Mouse (Mus musculus): ENCODE results near the gene Ccdc84. TPM values are rescaled to one million over a fixed set of nuclear protein-coding genes. Genes with fewer than 3 reads are reported as not detected.
"Not testable (repeated sequence)": the region's sequence is repeated elsewhere in the genome, so short reads cannot be mapped to it uniquely, and the experiment has no call there.

The Ccdc84 gene
- total and polyA plus RNA-seq, 3 experiments = 10.2 to 32.2 (median 23.7) TPM

DNA sequence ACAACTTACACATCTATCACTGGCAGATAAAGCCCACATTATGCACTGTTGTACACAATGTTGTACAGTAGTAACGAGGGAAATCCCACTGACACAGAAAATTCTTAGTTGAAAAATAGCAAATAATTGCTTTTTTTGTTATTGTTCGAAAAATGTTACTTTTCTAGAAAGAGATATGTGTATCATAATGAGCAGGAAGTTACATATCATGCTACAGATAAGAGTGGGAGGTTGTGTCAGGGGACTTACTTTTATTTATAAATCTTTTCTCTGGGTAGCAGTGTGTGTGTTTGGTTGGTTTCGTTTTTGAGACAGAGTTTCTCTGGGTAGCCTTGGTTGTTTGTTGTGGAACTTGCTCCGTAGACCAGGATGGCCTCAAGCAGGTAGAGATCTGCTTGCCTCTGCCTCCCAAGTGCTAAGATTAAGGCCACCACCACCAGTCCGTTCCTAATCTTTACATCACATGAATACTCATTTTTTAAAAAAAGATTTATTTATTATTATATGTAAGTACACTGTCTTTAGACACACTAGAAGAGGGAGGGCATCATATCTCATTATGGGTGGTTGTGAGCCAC, 40.1 kb downstream of the Ccdc84 start:
- DNase-seq (ENCODE audit: low spot score) = no peak
- Histone ChIP-seq H3K4me1 (ENCODE audit: insufficient read depth, low read depth, low read length) (peaks cover 35% of the 10 kb centered on the region), H3K9me3 (replicated peaks) (no peaks in the 10 kb centered on the region), H3K4me3 (ENCODE audit: low read depth, low read length) (peak overlapping the region; percentile 82), H3K36me3 (replicated peaks) (peaks cover 41% of the 10 kb centered on the region), H3K27me3 (ENCODE audit: insufficient read depth, low read length) (no peaks in the 10 kb centered on the region)
- no peak for TF ChIP-seq TAL1 (conservative IDR thresholded peaks at IDR 0.05; ENCODE audit: low read depth, low read length)
- TF ChIP-seq GATA2 (IDR thresholded peaks at IDR 0.05; ENCODE audit: borderline replicate concordance, low read depth, low read length) = no peak
- no peak for TF ChIP-seq POLR2AphosphoS5 (IDR thresholded peaks at IDR 0.05; ENCODE audit: insufficient replicate concordance, low read depth, low read length)
- TF ChIP-seq CTCF (IDR thresholded peaks at IDR 0.05; ENCODE audit: low read depth, low read length) = no peak
- no peak for TF ChIP-seq GATA1 (IDR thresholded peaks at IDR 0.05; ENCODE audit: borderline replicate concordance, low read length)
- ATAC-seq (ENCODE audit: extremely low read depth, insufficient number of reproducible peaks, low FRiP score, poor library complexity, severe bottlenecking) = no peak

DNA sequence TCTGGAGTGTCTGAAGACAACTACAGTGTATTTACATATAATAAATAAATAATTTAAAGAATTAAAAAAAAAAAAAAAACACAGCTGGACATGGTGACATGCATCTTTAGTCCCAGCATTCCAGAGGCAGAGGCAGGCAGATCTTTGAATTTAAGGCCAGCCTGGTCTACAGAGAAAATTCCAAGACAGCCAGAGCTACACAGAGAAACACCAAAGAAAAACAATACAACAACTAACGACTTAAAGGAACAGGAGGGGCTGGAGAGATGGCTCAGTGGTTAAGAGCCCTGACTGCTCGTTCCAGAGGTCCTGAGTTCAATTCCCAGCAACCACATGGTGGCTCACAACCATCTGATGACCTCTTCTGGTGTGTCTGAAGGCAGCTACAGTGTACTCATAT, 41.0 kb downstream of the Ccdc84 start:
- not testable (repeated sequence) for DNase-seq (ENCODE audit: low spot score); H3K4me3 ChIP-seq (ENCODE audit: low read depth, low read length); ATAC-seq (ENCODE audit: extremely low read depth, insufficient number of reproducible peaks, low FRiP score, poor library complexity, severe bottlenecking); H3K27me3 ChIP-seq (ENCODE audit: insufficient read depth, low read length); H3K9me3 ChIP-seq (replicated peaks)
- Histone ChIP-seq H3K36me3 (replicated peaks) (peaks cover 32% of the 10 kb centered on the region), H3K4me1 (ENCODE audit: insufficient read depth, low read depth, low read length) (peaks cover 32% of the 10 kb centered on the region)

DNA sequence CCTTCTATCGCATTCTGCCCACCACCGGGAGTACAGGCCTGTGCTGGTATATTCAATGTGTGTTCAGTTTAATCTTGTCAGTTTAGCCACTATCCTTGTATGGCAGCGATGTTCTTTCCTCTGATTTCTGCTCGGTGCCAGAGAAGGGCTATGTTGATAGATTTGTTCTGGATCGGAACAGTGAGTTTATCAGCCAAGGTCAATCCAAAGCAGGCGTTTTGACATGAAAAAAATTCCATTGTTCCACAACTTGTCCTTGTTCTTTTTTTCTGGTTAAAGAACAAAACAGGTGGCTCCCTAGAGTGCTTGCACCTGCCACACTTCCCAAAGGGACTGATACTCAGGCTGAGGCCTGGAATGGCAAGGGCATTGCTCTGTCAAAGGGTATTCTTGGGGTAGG, 42.2 kb downstream of the Ccdc84 start:
- peaks cover 20% of the 10 kb centered on the region for H3K36me3 ChIP-seq (replicated peaks)
- no peak overlapping the region for H3K4me3 ChIP-seq (ENCODE audit: low read depth, low read length)
- H3K4me1 ChIP-seq (ENCODE audit: insufficient read depth, low read depth, low read length) = peaks cover 22% of the 10 kb centered on the region
- no peaks in the 10 kb centered on the region for H3K27me3 ChIP-seq (ENCODE audit: insufficient read depth, low read length)
- ATAC-seq (ENCODE audit: extremely low read depth, insufficient number of reproducible peaks, low FRiP score, poor library complexity, severe bottlenecking) (no peak), DNase-seq (ENCODE audit: low spot score) (no peak)
- no peaks in the 10 kb centered on the region for H3K9me3 ChIP-seq (replicated peaks)
- TF ChIP-seq TAL1 (conservative IDR thresholded peaks at IDR 0.05; ENCODE audit: low read depth, low read length) (no peak), POLR2AphosphoS5 (IDR thresholded peaks at IDR 0.05; ENCODE audit: insufficient replicate concordance, low read depth, low read length) (no peak), GATA2 (IDR thresholded peaks at IDR 0.05; ENCODE audit: borderline replicate concordance, low read depth, low read length) (no peak), CTCF (IDR thresholded peaks at IDR 0.05; ENCODE audit: low read depth, low read length) (no peak), GATA1 (IDR thresholded peaks at IDR 0.05; ENCODE audit: borderline replicate concordance, low read length) (no peak)

DNA sequence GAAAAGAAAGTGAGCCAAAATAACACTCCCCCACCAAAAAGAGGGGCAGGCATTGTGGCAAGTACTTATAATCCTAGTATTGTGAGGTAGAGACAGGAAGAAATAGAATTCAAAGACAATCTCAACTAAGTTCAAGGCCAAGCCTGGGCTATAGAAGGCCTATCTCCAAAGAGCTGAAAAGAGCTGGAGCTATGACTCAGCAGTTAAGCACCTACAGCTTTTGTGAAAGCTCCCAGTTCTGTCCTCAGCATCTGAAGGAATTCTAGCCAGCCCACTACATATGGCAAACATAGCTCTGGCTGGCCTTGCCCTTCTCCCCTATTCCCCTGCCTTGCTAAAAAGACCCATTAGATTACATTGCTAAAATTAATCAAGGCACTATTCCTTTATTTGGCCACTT, 45.0 kb downstream of the Ccdc84 start:
- no peak for DNase-seq (ENCODE audit: low spot score)
- TF ChIP-seq POLR2AphosphoS5 (IDR thresholded peaks at IDR 0.05; ENCODE audit: insufficient replicate concordance, low read depth, low read length) (no peak), CTCF (IDR thresholded peaks at IDR 0.05; ENCODE audit: low read depth, low read length) (no peak), GATA1 (IDR thresholded peaks at IDR 0.05; ENCODE audit: borderline replicate concordance, low read length) (no peak), GATA2 (IDR thresholded peaks at IDR 0.05; ENCODE audit: borderline replicate concordance, low read depth, low read length) (no peak), TAL1 (conservative IDR thresholded peaks at IDR 0.05; ENCODE audit: low read depth, low read length) (no peak)
- H3K4me3 ChIP-seq (ENCODE audit: low read depth, low read length) = no peak overlapping the region
- H3K36me3 ChIP-seq (replicated peaks) = peaks cover 11% of the 10 kb centered on the region
- peaks cover 5% of the 10 kb centered on the region; the same call in 1 of the 2 replicates for H3K4me1 ChIP-seq (ENCODE audit: insufficient read depth, low read depth, low read length)
- ATAC-seq (ENCODE audit: extremely low read depth, insufficient number of reproducible peaks, low FRiP score, poor library complexity, severe bottlenecking) = no peak
- H3K9me3 ChIP-seq (replicated peaks) = no peaks in the 10 kb centered on the region
- H3K27me3 ChIP-seq (ENCODE audit: insufficient read depth, low read length) = no peaks in the 10 kb centered on the region

DNA sequence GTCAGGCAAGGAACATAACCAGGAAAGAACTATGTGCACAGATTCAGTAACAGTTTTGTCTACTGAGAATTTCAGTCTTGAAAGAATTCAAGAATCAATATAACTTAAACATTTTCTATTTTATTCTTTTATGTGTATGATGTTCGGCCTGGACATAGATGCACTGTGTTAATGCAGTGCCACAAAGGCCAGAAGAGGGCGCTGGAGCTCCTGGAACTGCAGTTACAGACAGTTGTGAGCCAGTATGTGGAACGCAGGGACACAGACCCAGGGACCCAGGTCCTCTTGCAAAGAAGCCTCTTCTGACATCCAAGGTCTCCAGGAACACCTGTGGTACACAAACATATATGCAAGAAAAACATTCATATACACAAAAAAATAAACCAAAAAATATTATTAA, 53.9 kb downstream of the Ccdc84 start:
- Histone ChIP-seq H3K4me3 (ENCODE audit: low read depth, low read length) (no peak overlapping the region), H3K27me3 (ENCODE audit: insufficient read depth, low read length) (no peaks in the 10 kb centered on the region), H3K36me3 (replicated peaks) (peaks cover 6% of the 10 kb centered on the region), H3K9me3 (replicated peaks) (no peaks in the 10 kb centered on the region), H3K4me1 (ENCODE audit: insufficient read depth, low read depth, low read length) (peaks cover 16% of the 10 kb centered on the region)
- ATAC-seq (ENCODE audit: extremely low read depth, insufficient number of reproducible peaks, low FRiP score, poor library complexity, severe bottlenecking) (no peak), DNase-seq (ENCODE audit: low spot score) (no peak)
- no peak for TF ChIP-seq CTCF (IDR thresholded peaks at IDR 0.05; ENCODE audit: low read depth, low read length)
- TF ChIP-seq POLR2AphosphoS5 (IDR thresholded peaks at IDR 0.05; ENCODE audit: insufficient replicate concordance, low read depth, low read length) = no peak
- TF ChIP-seq TAL1 (conservative IDR thresholded peaks at IDR 0.05; ENCODE audit: low read depth, low read length) = no peak
- TF ChIP-seq GATA1 (IDR thresholded peaks at IDR 0.05; ENCODE audit: borderline replicate concordance, low read length) = no peak
- no peak for TF ChIP-seq GATA2 (IDR thresholded peaks at IDR 0.05; ENCODE audit: borderline replicate concordance, low read depth, low read length)

DNA sequence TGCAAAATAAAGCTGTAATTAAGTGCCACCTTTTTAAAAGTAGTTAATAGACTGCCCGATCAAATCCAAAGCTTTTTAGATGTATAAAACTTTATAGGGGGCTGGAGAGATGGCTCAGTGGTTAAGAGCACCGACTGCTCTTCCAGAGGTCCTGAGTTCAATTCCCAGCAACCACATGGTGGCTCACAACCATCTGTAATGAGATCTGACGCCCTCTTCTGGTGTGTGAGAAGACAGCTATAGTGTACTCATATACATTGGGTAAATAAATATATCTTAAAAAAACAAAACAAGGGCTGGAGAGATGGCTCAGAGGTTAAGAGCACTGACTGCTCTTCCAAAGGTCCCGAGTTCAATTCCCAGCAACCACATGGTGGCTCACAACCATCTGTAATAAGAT, 56.4 kb downstream of the Ccdc84 start:
- not testable (repeated sequence) for H3K9me3 ChIP-seq (replicated peaks); ATAC-seq (ENCODE audit: extremely low read depth, insufficient number of reproducible peaks, low FRiP score, poor library complexity, severe bottlenecking); DNase-seq (ENCODE audit: low spot score); H3K27me3 ChIP-seq (ENCODE audit: insufficient read depth, low read length)
- peak overlapping the region; percentile 89; the same call in 1 of the 2 replicates for H3K4me3 ChIP-seq (ENCODE audit: low read depth, low read length)
- H3K4me1 ChIP-seq (ENCODE audit: insufficient read depth, low read depth, low read length) = peaks cover 24% of the 10 kb centered on the region
- peaks cover 27% of the 10 kb centered on the region for H3K36me3 ChIP-seq (replicated peaks)

Measured in G1E (cell line).